Mouse (Mus musculus) heart, adult 9 months (tissue): Measurements from ENCODE around the gene Phf5a.

Experiments used
- DNase-seq, 2 experiments: peaks; one replicate each; pipeline ENCODE4 v3.0.0; 2022; ENCODE audit warnings: low spot score in 2 of 2

The Phf5a gene

GRCm38 (mm10) chr15:81848301-81848700, 23.4 kb downstream of the Phf5a start:
- peak in 1 of 2 experiments; percentile 62 for DNase-seq

DNA sequence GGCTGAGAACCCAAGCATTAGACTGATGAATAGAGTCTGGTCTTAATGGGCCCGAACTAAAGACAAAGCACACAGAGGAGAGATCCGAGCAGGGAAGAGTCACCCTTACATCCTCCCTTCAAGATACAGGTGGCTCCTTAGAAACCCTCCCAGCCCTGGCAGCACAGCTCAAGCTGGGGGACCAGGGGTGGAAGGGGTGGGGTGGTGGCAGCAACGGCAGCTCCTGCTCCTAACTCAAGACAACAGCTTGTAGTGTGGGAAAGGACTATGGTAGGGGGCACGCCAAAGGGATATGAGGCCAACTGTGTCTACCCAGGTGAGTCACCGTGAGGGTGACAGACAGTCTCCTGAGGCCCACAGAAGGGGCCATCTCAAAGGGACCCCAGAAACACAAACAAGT, 23.9 kb downstream of the Phf5a start:
- no peak for DNase-seq

GRCm38 (mm10) chr15:81847161-81847560, 24.6 kb downstream of the Phf5a start:
- no peak for DNase-seq

- no peak for DNase-seq
These were observed 25.0 kb downstream of the Phf5a start for GRCm38 (mm10) chr15:81846755-81847154.

DNA sequence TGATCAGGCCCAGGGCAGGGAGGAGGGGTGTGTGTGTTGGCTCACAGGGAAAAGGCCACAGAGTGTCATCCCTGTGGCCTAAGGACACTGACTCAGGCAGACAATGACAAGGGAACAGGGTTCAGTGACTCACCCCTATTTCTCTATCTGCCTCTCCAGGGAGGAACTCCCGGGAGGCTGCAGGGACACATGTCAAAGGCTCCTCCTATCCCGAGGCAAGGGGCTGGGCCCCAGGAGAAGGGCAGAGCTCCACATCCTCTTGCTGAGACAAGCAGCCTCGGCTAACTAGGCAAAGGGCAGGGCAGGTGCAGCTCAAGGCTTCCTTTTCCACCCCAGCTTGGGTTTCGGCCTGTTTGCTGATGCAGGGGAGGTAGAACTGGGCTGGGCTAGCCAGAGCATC, 26.0 kb downstream of the Phf5a start:
- peak; percentile 80 for DNase-seq

DNA sequence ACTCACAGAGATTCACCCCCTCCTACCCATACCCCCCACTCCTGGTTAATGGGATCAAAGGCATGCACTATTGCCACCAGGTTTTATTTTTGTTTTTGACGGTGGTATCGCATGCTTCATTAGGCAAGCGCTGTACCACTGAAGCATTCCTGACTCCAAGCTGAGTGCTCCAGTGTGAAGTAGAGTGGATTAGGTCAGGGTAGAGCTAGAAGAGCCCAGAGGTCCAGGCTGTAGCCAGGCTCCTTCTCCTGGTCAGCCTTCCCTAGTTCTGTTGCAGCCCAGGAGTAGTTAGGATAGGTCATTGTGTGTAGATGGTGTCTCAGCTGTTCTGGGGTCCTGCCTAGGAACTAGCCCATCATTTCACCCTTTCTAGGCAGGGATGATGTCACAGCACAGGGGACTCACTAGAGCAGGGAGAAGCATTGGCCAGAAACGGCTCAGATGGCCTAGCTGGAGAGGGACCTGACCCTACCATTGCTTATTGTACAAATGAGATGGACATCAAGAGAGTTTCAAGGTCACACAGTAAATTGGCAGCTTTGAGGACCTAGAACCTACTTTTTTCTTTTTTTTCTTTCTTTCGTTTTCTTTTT, 26.6 kb downstream of the Phf5a start:
- no peak for DNase-seq

DNA sequence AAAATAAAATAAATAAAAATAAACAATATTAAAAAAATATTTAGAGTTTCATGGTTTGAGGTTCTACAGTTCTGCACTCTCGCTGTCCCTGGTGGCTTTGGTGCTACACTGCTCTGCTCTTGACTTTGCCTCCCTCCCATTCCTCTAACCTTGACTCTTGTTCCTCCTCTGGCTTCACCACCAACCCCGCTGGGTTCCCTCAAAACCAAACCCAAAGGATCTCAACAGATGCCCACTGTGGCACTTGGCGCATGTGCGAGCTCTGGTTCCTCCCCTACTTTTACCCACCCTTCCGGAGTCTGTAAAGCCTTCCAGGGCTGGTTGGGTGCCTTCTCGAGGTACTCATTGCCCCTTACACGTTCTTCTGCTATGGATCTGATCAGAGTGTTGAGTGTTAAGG, 29.4 kb downstream of the Phf5a start:
- no peak for DNase-seq

DNA sequence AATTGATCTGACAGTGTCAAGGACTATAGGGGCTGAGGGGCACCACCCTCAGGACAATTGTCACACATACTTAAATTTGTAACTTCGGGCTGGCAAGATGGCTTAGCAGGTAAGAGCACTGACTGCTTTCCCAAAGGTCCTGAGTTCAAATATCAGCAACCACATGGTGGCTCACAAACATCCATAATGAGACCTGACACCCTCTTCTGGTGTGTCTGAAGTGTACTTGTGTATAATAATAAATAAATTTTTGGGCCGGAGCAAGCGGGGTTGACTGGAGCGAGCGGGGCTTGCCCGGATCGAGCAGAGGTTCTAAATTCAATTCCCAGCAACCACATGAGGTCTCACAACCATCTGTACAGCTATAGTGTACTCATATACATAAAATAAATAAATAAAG, 31.4 kb downstream of the Phf5a start:
- DNase-seq: no peak

DNA sequence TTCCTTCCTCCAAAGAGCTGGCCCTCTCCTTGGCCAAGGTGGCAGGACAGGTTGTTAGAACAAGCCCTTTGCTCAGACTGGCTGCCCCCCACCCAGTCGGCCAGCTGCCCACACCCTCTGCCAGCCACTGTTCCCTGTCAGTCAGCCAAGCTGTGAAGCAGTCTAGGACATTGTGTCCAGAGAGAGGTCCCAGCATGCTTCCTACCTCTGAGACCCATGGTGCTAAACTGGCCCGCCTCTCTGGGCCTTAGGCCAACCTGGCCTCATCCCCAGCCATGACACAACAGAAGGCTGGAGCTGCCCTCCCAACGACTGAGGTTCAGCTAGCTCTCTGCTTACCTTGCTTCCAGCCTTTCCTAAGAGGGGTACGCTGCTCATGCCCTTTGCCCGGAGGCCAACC, 32.1 kb downstream of the Phf5a start:
- DNase-seq: peak; percentile 95

DNA sequence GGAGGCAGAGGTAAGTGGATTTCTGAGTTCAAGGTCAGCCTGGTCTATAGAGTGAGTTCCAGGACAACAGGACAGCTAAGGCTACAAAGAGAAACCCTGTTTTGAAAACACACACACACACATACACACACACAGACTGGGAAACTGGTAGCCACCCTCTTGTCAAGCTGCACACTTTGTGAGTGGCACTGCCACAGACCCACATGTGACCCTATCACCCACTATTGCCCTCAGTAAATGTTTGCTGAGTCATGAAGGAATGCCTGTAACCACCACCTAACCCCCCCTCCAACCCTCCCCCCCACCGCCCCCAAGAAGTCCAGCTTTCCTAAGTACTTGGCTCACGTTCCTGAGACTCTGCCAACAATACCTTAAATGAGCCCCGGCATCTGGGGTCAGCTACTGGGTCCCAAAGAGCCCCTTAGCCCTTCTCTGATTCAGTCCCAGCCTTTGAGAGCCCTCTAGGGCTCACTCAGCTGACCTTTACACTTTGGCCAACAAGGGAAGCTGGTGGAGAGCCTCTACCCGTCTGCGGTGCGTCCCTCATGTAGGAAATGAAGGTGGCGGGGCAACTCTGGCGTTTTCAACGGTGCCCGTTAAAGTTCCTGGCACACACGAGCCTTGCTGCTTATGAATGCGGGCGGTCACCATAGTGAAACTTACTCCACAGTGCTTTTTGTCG, 33.0 kb downstream of the Phf5a start:
- DNase-seq: peak in 1 of 2 experiments; percentile 54

DNA sequence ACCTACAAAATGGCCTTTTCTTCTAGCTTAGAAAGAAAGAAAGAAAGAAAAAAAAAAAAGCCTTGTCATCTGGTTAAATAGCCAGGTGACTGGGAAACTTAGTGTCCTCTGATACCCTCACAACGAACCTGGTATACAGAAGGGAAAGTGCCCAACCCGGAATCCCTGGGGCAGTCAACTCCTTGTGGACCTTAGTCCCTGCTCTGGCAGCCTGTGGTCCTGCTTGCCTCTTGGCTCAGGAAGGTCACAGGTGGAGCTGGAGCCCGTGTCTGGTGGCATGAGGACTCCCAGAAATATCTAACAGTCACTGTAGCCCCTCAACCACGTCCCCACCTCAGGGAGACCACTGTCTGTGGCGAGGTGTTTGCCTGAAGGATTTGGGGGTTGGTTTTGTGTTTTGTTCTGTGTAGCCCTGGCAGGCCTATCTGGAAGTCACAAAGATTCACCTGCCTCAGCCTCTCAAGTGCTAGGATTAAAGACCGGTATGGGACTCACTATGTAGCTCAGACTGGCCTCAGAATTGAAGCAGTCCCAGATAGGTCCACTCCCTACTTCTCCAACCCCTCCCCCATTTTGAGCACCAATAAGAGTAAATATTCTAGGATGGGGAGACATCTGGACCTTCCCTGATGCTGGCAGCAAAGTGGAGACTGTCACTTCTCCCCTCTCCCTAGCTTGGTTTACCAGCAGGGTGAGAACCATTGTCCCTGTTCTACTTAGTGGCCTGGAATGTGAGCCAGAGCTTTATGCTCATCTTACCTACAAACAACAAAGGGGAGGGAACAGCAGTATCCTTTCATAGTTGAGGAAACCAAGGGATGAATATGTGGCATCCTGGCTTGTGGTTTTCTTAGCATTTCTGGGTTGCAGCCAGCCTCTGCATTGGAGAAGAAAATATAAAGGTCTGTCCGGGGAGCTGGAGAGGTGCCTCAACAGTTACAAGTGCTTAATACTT, 34.5 kb downstream of the Phf5a start:
- DNase-seq: no peak

DNA sequence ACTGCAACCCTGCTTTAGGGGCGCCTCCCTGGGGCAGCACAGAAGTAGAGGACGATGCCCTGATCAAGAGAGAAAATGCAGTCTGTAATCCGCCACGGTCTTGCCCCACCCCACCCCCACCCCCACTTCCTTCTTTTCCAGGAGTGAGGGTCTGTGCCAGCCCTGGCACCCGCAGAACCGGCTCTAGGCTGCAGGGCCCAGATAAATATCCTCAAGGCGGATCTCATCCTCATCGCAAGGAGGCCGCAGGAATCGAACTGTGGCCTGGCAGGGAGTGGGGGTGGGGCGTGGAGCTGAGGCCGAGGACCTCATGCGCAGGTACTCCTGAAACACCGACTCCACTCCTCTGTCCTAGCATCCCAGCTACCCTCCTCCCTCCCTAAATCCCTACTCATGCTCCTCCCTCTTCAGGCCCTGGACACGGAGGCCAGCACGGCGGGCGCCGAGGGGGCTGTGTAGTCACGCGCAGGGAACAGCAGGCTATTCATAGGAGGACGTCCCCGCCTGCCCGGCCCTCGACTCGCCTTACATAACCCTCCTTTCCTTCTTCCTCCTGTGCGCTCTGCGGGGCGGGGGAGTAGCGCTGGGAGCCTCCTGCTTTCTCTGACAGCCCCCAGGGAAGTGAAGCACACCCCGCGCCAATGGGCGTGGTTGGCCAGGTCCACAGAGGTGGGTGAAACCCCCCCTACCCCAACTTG, 35.4 kb downstream of the Phf5a start:
- peak; percentile 96 to 98 for DNase-seq

DNA sequence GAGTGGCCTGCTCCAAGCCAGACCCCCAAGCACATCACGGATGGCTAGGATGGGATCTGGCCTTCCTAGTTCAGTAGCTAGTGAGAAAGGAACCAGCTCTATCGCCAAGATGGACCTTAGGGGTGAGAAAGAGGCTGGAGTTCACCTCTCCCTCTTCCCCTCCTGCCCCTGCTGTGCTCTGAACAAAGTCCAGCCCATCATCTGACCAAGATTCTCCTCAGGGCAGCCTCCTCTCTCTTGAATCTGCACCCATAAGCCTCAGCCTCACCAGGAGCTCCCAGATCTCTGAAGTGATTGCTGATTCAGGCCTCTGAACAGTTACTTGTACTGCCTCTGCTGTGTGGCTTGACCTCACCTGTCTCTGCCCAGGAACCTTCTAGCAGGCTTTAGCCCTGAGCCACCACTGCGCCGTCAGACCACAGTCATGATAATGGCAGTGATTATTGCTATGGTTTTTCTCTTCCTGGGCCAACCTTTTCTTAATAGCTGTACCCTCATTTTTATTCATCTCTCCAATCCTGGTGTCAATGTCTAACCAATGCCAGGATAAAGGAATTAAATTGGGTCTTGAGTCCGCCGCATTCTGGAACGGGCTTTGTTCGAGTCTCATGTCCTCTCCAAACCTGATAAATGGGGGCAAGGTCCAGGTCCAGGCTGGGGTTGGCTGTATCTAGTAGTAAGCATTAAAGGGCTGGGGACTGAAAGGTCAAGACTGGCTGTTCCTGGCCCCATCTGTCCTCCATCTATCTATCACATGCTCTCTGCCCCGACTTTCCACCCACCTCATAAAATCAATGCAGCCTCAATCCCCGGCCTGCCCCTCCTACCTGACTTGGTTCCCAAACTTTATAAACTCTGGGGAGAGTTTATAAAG, 36.5 kb downstream of the Phf5a start:
- no peak for DNase-seq

GRCm38 (mm10) chr15:81834171-81834841, 37.4 kb downstream of the Phf5a start:
- DNase-seq: peak; percentile 77 to 83

DNA sequence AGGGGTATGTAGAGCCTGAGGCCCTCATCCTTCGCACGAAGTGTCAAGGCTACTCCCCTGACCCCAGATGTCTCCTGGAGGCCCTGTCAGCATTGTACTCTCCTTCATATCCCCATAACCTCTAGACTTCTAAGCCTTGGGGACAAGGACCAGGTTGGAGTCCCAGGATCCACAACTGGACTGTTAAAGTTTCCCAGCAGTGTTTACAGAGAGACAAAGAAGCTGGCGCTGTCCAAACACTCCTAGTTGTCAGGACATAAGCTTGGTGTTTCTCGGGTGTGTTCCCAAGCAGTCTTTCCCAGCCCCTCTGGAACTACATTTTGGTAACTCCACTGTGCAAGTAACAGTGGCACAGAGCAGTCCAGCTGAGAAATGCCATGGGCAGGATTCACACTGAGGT, 38.2 kb downstream of the Phf5a start:
- no peak for DNase-seq

GRCm38 (mm10) chr15:81832219-81832618, 39.5 kb downstream of the Phf5a start:
- no peak for DNase-seq

GRCm38 (mm10) chr15:81831136-81831825, 40.4 kb downstream of the Phf5a start:
- peak; percentile 88 to 92 for DNase-seq

GRCm38 (mm10) chr15:81830530-81830929, 41.2 kb downstream of the Phf5a start:
- no peak for DNase-seq

DNA sequence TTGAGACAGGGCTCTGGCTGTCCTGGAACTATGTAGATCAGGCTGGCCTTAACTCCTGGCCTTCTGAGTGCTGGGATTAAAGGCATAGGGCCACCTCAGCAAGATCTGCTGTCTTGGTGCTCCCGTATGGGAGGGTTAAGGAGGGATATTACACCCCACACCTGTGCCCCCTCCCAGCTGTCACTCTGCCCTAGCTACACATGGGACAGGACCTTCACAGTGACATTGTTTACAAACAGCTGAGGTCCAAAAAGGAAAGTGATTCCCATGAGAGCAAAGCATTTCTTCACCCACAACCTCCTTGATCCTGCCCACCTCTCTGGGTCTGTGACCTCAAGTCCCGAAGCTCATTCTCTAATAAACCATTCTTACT, 42.5 kb downstream of the Phf5a start:
- DNase-seq: no peak
